Mouse (Mus musculus) liver, embryonic 14.5 days (tissue): Measurements from ENCODE around the gene Tmem221.

ENCODE experiments used
- CTCF ChIP-seq: IDR thresholded peaks from 2 replicates; pipeline ENCODE4 v1.5.1; 2016; ENCODE audit warnings: antibody characterized with exemption, low read depth, control low read depth
- EP300 ChIP-seq: IDR thresholded peaks from 2 replicates; pipeline ENCODE4 v1.6.1; 2016; ENCODE audit warnings: antibody characterized with exemption, low read depth

DNA sequence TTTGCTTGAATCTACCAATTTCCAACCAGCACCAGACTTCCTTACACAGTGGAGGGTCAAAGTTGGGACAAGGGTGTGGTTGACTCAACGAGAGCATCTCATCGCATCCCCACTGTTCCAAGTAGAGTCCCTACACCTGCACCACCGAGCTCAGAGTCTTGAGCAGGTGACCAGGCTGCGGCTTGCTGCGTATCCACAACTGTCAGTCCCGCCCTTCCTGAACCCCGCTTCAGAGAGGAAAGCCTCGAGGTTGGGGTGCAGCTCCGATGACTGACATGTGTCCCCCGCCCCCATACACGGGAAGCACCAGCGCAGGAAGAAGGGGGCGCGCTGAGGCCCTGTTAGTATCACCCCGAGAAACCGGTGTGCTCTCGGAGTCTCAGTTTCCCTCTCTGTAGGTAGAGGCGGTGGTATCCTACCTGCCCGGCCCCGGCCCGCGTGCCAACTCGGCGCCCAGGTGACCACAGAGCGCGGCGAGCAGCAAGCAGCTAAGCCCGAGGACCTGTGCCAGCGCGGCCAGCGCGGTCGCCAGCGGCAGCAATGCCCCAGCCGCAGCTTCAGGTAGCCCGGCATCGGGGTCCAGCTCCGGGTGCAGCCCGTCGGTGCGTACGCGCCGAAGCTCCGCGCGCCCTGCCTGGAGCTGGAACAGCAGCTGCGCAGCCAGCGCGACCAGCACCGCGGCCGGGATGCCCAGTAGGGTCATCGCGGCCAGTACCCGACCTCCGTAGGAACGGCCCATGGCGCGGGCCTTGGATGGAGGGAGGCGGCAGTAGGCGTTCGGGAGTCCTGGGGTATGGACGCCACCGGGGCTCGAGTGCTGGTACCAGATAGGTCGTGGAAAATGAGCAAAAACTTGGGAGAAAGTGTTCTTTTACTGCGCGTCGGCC is at the start of gene Tmem221:
- no peak; the same call in 1 of the 2 replicates for TF ChIP-seq CTCF
- no peak for TF ChIP-seq EP300
